Mouse (Mus musculus): ENCODE data around the gene Olfr1024. TPM values are rescaled to one million over a fixed set of nuclear protein-coding genes. Genes with fewer than 3 reads are reported as not detected.

Olfr1024 gene
- not detected in 2 replicates for polyA plus RNA-seq (2012; rRNA removed; ENCODE audit: low replicate concordance)

GRCm38 (mm10) chr2:85904952-85905351, at the start of gene Olfr1024:
TSS of gene Olfr1024 (minus strand) at chr2:85905052.

GRCm38 (mm10) chr2:85950137-85950536, 45.3 kb upstream of the Olfr1024 start, which contains the start of gene Olfr1028:
TSS of gene Olfr1028 (plus strand) at chr2:85950437.

GRCm38 (mm10) chr2:85921258-85921657, 16.4 kb upstream of the Olfr1024 start, which contains the start of gene Olfr1026:
TSS of gene Olfr1026 (plus strand) at chr2:85921558.

GRCm38 (mm10) chr2:85914893-85915292, 10.0 kb upstream of the Olfr1024 start, which contains the start of gene Olfr1025-ps1:
TSS of gene Olfr1025-ps1 (plus strand) at chr2:85915193.

GRCm38 (mm10) chr2:85885340-85885739, 19.5 kb downstream of the Olfr1024 start, which contains the start of gene Olfr1023:
TSS of gene Olfr1023 (plus strand) at chr2:85885640.

GRCm38 (mm10) chr2:85868294-85868693, 36.6 kb downstream of the Olfr1024 start, which contains the start of gene Olfr1022:
TSS of gene Olfr1022 (plus strand) at chr2:85868594.

Other genes with a start within 250 kb of the Olfr1024 start
- not detected in 2 replicates for gene Olfr154, start 240.6 kb downstream of the Olfr1024 start, polyA plus RNA-seq (2012; rRNA removed; ENCODE audit: low replicate concordance)
- not detected in 2 replicates for gene Olfr1006, start 226.3 kb downstream of the Olfr1024 start, polyA plus RNA-seq (2012; rRNA removed; ENCODE audit: low replicate concordance)
- gene Olfr1008, start 215.6 kb downstream of the Olfr1024 start, polyA plus RNA-seq (2012; rRNA removed; ENCODE audit: low replicate concordance): not detected in 2 replicates
- gene Olfr1009, start 189.6 kb downstream of the Olfr1024 start, polyA plus RNA-seq (2012; rRNA removed; ENCODE audit: low replicate concordance): not detected in 2 replicates
- gene Olfr1012, start 142.3 kb downstream of the Olfr1024 start, polyA plus RNA-seq (2012; rRNA removed; ENCODE audit: low replicate concordance): not detected in 2 replicates
- gene Olfr1013, start 138.0 kb downstream of the Olfr1024 start, polyA plus RNA-seq (2012; rRNA removed; ENCODE audit: low replicate concordance): not detected in 2 replicates
- not detected in 2 replicates for gene Olfr1014, start 132.3 kb downstream of the Olfr1024 start, polyA plus RNA-seq (2012; rRNA removed; ENCODE audit: low replicate concordance)
- not detected in 2 replicates for gene Olfr1015, start 123.0 kb downstream of the Olfr1024 start, polyA plus RNA-seq (2012; rRNA removed; ENCODE audit: low replicate concordance)
- gene Olfr1016, start 102.5 kb downstream of the Olfr1024 start, polyA plus RNA-seq (2012; rRNA removed; ENCODE audit: low replicate concordance): not detected in 2 replicates
- not detected in 2 replicates for gene Olfr1018, start 86.6 kb downstream of the Olfr1024 start, polyA plus RNA-seq (2012; rRNA removed; ENCODE audit: low replicate concordance)
- gene Olfr1019, start 59.6 kb downstream of the Olfr1024 start, polyA plus RNA-seq (2012; rRNA removed; ENCODE audit: low replicate concordance): not detected in 2 replicates
- not detected in 2 replicates for gene Olfr1020, start 58.0 kb downstream of the Olfr1024 start, polyA plus RNA-seq (2012; rRNA removed; ENCODE audit: low replicate concordance)
- gene Olfr1022, start 36.5 kb downstream of the Olfr1024 start, polyA plus RNA-seq (2012; rRNA removed; ENCODE audit: low replicate concordance): not detected in 2 replicates
- not detected in 2 replicates for gene Olfr1023, start 19.4 kb downstream of the Olfr1024 start, polyA plus RNA-seq (2012; rRNA removed; ENCODE audit: low replicate concordance)
- gene Olfr1025-ps1, start 10.1 kb upstream of the Olfr1024 start, polyA plus RNA-seq (2012; rRNA removed; ENCODE audit: low replicate concordance): not detected in 2 replicates
- not detected in 2 replicates for gene Olfr1026, start 16.5 kb upstream of the Olfr1024 start, polyA plus RNA-seq (2012; rRNA removed; ENCODE audit: low replicate concordance)
- not detected in 2 replicates for gene Olfr1028, start 45.4 kb upstream of the Olfr1024 start, polyA plus RNA-seq (2012; rRNA removed; ENCODE audit: low replicate concordance)
- not detected in 2 replicates for gene Olfr1029, start 68.8 kb upstream of the Olfr1024 start, polyA plus RNA-seq (2012; rRNA removed; ENCODE audit: low replicate concordance)
- not detected in 2 replicates for gene Olfr1030, start 74.2 kb upstream of the Olfr1024 start, polyA plus RNA-seq (2012; rRNA removed; ENCODE audit: low replicate concordance)
- gene Olfr1031, start 85.3 kb upstream of the Olfr1024 start, polyA plus RNA-seq (2012; rRNA removed; ENCODE audit: low replicate concordance): not detected in 2 replicates
- not detected in 2 replicates for gene Olfr1032, start 100.5 kb upstream of the Olfr1024 start, polyA plus RNA-seq (2012; rRNA removed; ENCODE audit: low replicate concordance)
- gene Olfr1033, start 115.6 kb upstream of the Olfr1024 start, polyA plus RNA-seq (2012; rRNA removed; ENCODE audit: low replicate concordance): 0.29 and 0.73 TPM in 2 replicates
- gene Olfr1034, start 140.8 kb upstream of the Olfr1024 start, polyA plus RNA-seq (2012; rRNA removed; ENCODE audit: low replicate concordance): 0.20 TPM in 1 of 2 replicates, not detected in the other
- not detected in 2 replicates for gene Olfr1036, start 168.9 kb upstream of the Olfr1024 start, polyA plus RNA-seq (2012; rRNA removed; ENCODE audit: low replicate concordance)
- not detected in 2 replicates for gene Olfr1037, start 182.3 kb upstream of the Olfr1024 start, polyA plus RNA-seq (2012; rRNA removed; ENCODE audit: low replicate concordance)
- gene Olfr1039, start 230.9 kb upstream of the Olfr1024 start, polyA plus RNA-seq (2012; rRNA removed; ENCODE audit: low replicate concordance): not detected in 2 replicates
- not detected in 2 replicates for gene Olfr1040, start 241.7 kb upstream of the Olfr1024 start, polyA plus RNA-seq (2012; rRNA removed; ENCODE audit: low replicate concordance)